Mouse (Mus musculus) intestine, embryonic 14.5 days (tissue): Measurements from ENCODE around the gene Socs5. TPM values are rescaled to one million over a fixed set of nuclear protein-coding genes. Genes with fewer than 3 reads are reported as not detected.

Source experiments
- ATAC-seq: fragments of 200-750 bp; cut with Nextera tagmentation; replicated peaks from 2 replicates; pipeline ENCODE4 v1.8.0; 2017; ENCODE audit warnings: low read depth, moderate number of reproducible peaks, moderate TSS enrichment, moderate library complexity; ENCODE audit not compliant: low FRiP score, low TSS enrichment
- DNase-seq: peaks from one replicate; pipeline ENCODE4 v3.0.0-alpha.2; 2018; ENCODE audit warnings: low spot score
- H3K27ac ChIP-seq: fragments of 300-500 bp; sonication (generic); 2 replicates; pipeline ENCODE4 v1.5.1; 2014; ENCODE audit warnings: low read depth, mild to moderate bottlenecking, control low read depth
- H3K27me3 ChIP-seq: fragments of 300-500 bp; sonication (generic); replicated peaks from 2 replicates; pipeline ENCODE4 v1.6.1; 2014; ENCODE audit warnings: low read length, control low read depth; ENCODE audit not compliant: control insufficient read depth, insufficient read depth
- H3K36me3 ChIP-seq: fragments of 300-500 bp; sonication (generic); 2 replicates; pipeline ENCODE4 v1.6.1; 2014; ENCODE audit warnings: low read length, control low read depth; ENCODE audit not compliant: control insufficient read depth, insufficient read depth
- H3K4me1 ChIP-seq: fragments of 300-500 bp; sonication (generic); replicated peaks from 2 replicates; pipeline ENCODE4 v1.6.1; 2014; ENCODE audit warnings: low read length, control low read depth, mixed read lengths; ENCODE audit not compliant: control insufficient read depth, insufficient read depth
- H3K4me2 ChIP-seq: fragments of 300-500 bp; sonication (generic); 2 replicates; pipeline ENCODE4 v1.6.1; 2014; ENCODE audit warnings: low read length
- H3K4me3 ChIP-seq: fragments of 300-500 bp; sonication (generic); 2 replicates; pipeline ENCODE4 v1.5.1; 2014; ENCODE audit warnings: low read depth, low read length, control low read depth, mixed read lengths
- H3K9ac ChIP-seq: fragments of 300-500 bp; sonication (generic); 2 replicates; pipeline ENCODE4 v1.6.1; 2014; ENCODE audit warnings: mild to moderate bottlenecking, low read length
- H3K9me3 ChIP-seq: fragments of 300-500 bp; sonication (generic); 2 replicates; pipeline ENCODE4 v1.6.1; 2016; ENCODE audit warnings: low read length, control low read depth; ENCODE audit not compliant: control insufficient read depth
- WGBS: fragments of 180-500 bp; shearing (Covaris S2); extraction: QIAGEN DNeasy Blood & Tissue Kit; methylation state at CpG from one replicate; pipeline ENCODE4 v1.1.7; 2014; 5-methylcytosine and 5-hydroxymethylcytosine counted together
- polyA plus RNA-seq: library from polyadenylated mRNA; unstranded; fragments of >200 nt; fragmentation: Nextera tagmentation; extraction: Ambion mirVana; gene quantifications from 2 replicates; pipeline ENCODE4 v1.2.1, GENCODE M21; 2014

Gene Socs5
- polyA plus RNA-seq, 1 experiment from 2014 or later = 14.1 TPM

DNA sequence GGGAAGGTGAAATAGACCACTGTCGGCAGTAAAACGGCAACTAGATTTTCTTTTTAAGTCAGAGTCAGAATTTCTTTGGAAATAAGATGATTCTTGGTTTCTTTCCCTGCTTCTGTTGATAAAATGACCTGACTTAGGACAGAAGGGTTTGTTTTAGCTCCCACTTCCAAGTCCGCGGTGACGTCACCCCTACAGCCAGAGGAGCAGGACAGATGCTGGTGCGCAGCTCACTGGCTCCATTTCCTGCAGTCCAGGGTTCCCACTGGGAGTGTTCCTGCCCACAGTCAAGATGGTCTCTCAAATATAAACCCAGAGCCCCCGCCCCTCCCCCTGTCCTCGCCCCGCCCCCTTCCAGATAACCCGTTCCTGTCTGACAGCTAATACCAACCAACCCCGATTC is 34.8 kb downstream of the Socs5 start:
- Histone ChIP-seq H3K4me1 (0 out of 2 replicates have a peak, but pooled peaks cover 5% of the 10 kb centered on the region), H3K27me3 (no peaks in the 10 kb centered on the region), H3K36me3 (no peaks in the 10 kb centered on the region), H3K9me3 (no peaks in the 10 kb centered on the region), H3K4me2 (peak overlapping the region; percentile 31), H3K4me3 (no peak overlapping the region), H3K9ac (no peak overlapping the region), H3K27ac (no peak overlapping the region)
- no peak; the same call in 1 of the 2 replicates for ATAC-seq
- DNase-seq = no peak
- WGBS = 41% methylated on average over 11 of the region's 11 CpGs

DNA sequence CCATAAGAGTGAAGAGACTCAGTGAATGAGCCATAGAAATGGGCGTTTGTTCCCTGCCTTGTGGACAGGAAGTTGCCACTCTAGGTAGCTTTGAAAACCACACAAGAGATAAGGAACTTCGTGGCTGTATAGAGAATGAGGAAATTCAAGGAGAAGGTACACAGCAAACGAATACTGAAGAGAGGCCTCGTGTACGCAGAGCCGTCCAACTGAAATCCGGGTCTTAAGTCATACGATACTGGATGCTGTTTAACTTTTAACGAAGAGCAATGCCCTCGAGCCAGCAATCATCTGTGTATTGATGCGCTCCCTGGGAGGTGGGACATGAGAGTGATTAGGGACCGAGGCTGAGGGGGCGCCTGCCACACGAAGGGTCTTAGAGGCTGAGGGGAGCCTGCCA is 35.7 kb downstream of the Socs5 start:
- H3K4me3 ChIP-seq = no peak overlapping the region
- H3K27ac ChIP-seq = no peak overlapping the region
- H3K9me3 ChIP-seq = no peaks in the 10 kb centered on the region
- no peaks in the 10 kb centered on the region for H3K36me3 ChIP-seq
- H3K9ac ChIP-seq = no peak overlapping the region
- DNase-seq (no peak), ATAC-seq (no peak)
- H3K27me3 ChIP-seq = no peaks in the 10 kb centered on the region
- WGBS = 64% methylated on average over 14 of the region's 14 CpGs
- 0 out of 2 replicates have a peak, but pooled peaks cover 5% of the 10 kb centered on the region for H3K4me1 ChIP-seq
- H3K4me2 ChIP-seq = no peak overlapping the region

DNA sequence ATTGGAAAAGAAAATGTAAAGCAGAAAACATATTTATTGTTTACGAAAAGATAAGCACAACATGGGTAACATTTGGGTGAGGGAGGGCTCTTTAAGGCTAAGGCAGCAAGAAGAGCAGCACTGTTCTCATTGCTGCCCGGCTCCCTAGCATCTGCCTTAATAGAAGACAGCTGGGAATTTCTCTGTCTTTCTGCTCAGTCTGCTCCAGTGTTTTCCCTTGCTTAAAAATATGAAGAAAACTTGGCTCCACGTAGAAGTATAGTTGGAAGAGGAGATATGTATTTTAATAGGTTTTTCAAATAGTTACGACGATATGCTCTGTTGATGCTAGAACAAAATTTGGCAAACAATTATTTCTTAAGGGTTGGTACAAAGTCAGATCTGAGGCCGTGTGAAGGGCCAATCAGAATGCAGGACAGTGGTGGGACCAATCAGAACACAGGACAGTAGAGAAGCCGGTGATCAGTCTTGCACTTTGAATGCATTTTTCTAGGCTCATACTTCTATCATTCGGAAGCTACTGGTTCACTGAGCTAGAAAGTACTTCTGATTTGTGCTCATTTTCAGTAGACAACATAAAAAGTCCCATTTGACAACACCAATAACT is 39.0 kb downstream of the Socs5 start:
- 81% methylated on average over 8 of the region's 8 CpGs for WGBS
- Histone ChIP-seq H3K9me3 (no peaks in the 10 kb centered on the region), H3K4me3 (no peak overlapping the region), H3K27ac (no peak overlapping the region), H3K4me2 (no peak overlapping the region), H3K36me3 (no peaks in the 10 kb centered on the region), H3K9ac (no peak overlapping the region), H3K4me1 (0 out of 2 replicates have a peak, but pooled peaks cover 5% of the 10 kb centered on the region), H3K27me3 (no peaks in the 10 kb centered on the region)
- no peak for DNase-seq
- no peak for ATAC-seq

DNA sequence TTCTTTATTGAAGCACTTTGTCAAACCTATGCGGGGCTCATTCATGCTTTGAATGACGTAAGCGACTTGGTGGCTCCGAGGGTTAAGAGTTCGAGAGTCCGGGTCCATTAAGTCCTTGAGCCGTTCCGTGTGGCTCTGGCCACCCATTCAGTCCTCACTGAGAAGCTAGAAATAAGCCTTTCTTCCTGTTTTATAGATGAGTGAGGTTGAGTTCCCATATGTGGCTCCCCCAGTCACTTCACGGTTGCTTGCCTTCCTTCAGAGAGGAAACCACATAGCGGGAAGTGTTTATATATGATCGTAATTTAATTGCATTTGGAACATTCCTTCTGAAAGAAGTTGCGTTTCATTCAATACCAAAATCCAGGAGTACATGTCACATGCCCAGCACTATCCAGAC is 42.3 kb downstream of the Socs5 start:
- no peak overlapping the region for H3K4me2 ChIP-seq
- H3K27ac ChIP-seq = no peak overlapping the region
- no peaks in the 10 kb centered on the region for H3K36me3 ChIP-seq
- H3K4me3 ChIP-seq = no peak overlapping the region
- no peak overlapping the region for H3K9ac ChIP-seq
- H3K27me3 ChIP-seq = no peaks in the 10 kb centered on the region
- H3K9me3 ChIP-seq = no peaks in the 10 kb centered on the region
- ATAC-seq = no peak
- DNase-seq = no peak
- no peaks in the 10 kb centered on the region for H3K4me1 ChIP-seq
- WGBS = 70% methylated on average over 12 of the region's 12 CpGs

DNA sequence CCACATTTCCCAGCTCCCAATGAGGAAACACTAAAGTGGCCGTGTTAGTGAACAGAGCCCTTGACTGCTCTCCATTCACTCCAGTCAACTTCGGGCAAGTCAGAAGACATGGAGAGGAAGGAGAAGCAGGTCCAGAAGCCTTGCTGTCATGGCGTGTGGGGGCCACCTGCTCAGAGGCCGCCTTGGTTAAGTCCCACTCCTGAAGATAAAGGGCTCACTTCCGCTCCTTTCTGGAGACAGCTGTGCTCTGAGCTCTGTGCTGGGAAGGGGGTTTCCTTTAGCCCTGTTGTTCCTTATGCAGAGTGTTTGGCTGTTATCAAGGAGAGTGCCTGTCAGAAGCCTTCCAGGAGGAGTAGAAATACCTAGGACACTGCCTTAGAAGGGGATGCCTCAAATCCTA is 45.5 kb downstream of the Socs5 start:
- no peak overlapping the region for H3K9ac ChIP-seq
- no peaks in the 10 kb centered on the region for H3K36me3 ChIP-seq
- no peaks in the 10 kb centered on the region for H3K4me1 ChIP-seq
- no peaks in the 10 kb centered on the region for H3K27me3 ChIP-seq
- H3K27ac ChIP-seq = no peak overlapping the region
- 48% methylated on average over 5 of the region's 5 CpGs for WGBS
- no peak for DNase-seq
- ATAC-seq = no peak
- no peak overlapping the region for H3K4me3 ChIP-seq
- no peaks in the 10 kb centered on the region for H3K9me3 ChIP-seq
- H3K4me2 ChIP-seq = no peak overlapping the region

DNA sequence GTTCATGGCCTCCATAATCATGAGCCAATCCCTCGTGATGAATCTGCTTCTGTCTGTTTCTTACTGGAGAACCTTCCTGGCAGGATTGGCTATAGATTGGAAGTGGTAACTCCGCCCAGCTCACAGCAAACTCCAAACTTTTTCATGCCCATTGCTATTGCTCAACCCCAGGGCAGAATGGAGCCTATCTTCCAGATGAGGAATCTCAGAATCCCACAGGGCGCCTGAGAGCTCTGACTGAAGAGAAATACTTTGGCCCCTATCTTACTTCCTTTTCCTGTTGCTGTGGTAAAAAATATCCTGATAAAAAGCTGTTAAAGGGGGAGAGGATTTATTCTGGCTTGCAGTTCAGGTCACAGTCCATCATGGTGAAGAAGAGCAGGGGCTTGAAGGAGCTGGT is 48.2 kb downstream of the Socs5 start:
- Histone ChIP-seq H3K27me3 (no peaks in the 10 kb centered on the region), H3K4me1 (no peaks in the 10 kb centered on the region), H3K9ac (no peak overlapping the region), H3K36me3 (no peaks in the 10 kb centered on the region), H3K9me3 (no peaks in the 10 kb centered on the region), H3K4me3 (no peak overlapping the region), H3K4me2 (no peak overlapping the region), H3K27ac (no peak overlapping the region)
- WGBS = 74% methylated on average over 3 of the region's 3 CpGs
- ATAC-seq = no peak
- no peak for DNase-seq

DNA sequence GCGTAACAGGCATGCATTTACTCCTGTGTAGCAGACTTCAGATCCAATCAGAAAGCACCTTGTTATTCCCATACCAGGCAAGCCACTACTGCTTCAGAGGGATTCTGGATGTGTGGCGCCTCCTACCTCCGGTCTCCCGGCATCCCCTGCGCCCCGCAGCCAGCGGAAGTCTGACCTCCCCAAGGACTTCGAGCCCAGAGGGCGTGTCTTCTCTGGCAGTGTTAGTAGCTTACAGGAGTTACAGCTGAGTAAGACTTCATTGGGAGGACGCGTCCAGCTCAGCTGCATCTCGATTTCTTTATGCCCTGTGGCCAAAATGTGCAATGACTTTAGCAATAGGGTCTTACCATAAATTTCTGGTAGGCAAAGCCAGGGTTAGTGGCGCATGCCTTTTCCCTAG is 50.3 kb downstream of the Socs5 start:
- Histone ChIP-seq H3K27ac (no peak overlapping the region), H3K9me3 (no peaks in the 10 kb centered on the region), H3K4me1 (no peaks in the 10 kb centered on the region), H3K27me3 (no peaks in the 10 kb centered on the region), H3K4me3 (no peak overlapping the region), H3K9ac (no peak overlapping the region), H3K4me2 (no peak overlapping the region), H3K36me3 (no peaks in the 10 kb centered on the region)
- peak; percentile 77 for ATAC-seq
- 60% methylated on average over 13 of the region's 13 CpGs for WGBS
- peak; percentile 56 for DNase-seq

DNA sequence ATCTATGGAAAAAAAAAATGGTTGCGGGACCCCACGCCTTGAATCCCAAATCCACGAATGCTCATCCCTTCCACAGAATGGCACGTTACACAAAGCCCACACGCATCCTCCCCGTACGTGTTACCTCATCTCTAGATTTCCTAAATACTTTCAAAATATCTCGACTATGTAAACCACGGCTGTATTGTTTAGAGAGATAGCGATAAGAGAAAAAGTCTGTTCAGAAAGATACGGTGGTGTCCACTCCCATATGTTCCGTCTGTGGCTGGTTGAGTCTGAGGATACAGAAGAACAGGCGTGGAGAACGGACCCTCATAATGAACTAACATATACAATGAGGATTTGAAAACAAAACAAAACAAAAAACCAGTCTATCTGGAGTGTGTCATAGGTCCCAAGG is 51.1 kb downstream of the Socs5 start:
- H3K9ac ChIP-seq = no peak overlapping the region
- ATAC-seq (no peak), DNase-seq (no peak)
- H3K27me3 ChIP-seq = no peaks in the 10 kb centered on the region
- no peak overlapping the region for H3K4me3 ChIP-seq
- no peak overlapping the region for H3K4me2 ChIP-seq
- H3K4me1 ChIP-seq = no peaks in the 10 kb centered on the region
- H3K9me3 ChIP-seq = no peaks in the 10 kb centered on the region
- no peaks in the 10 kb centered on the region for H3K36me3 ChIP-seq
- no peak overlapping the region for H3K27ac ChIP-seq
- 77% methylated on average over 14 of the region's 14 CpGs for WGBS

DNA sequence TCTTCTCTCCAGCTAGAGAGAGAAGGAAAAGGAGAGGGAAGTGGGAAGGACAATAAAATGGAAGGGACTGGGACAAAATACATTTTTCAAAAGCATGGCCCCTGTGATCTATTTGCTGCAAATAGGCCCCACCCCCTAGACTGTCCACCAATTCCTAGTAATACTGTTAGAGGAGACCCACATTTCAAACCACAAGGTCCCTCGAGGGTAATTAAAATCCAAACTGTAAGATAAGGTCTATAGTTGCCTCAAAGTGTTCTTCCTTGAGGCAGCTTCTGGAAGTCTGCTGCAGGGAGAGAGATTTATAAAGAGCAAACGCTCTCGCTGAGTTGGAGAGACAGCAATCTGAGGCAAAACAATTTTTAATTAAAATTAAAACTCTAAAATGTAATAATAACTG is 52.8 kb downstream of the Socs5 start:
- 80% methylated on average over 3 of the region's 3 CpGs for WGBS
- H3K4me3 ChIP-seq = no peak overlapping the region
- no peaks in the 10 kb centered on the region for H3K4me1 ChIP-seq
- no peak overlapping the region for H3K27ac ChIP-seq
- no peaks in the 10 kb centered on the region for H3K9me3 ChIP-seq
- ATAC-seq = no peak
- H3K36me3 ChIP-seq = no peaks in the 10 kb centered on the region
- H3K27me3 ChIP-seq = no peaks in the 10 kb centered on the region
- H3K9ac ChIP-seq = no peak overlapping the region
- DNase-seq = no peak
- no peak overlapping the region for H3K4me2 ChIP-seq
